ENCODE assay signal across 14 mouse cellular contexts in the genomic region with DNA sequence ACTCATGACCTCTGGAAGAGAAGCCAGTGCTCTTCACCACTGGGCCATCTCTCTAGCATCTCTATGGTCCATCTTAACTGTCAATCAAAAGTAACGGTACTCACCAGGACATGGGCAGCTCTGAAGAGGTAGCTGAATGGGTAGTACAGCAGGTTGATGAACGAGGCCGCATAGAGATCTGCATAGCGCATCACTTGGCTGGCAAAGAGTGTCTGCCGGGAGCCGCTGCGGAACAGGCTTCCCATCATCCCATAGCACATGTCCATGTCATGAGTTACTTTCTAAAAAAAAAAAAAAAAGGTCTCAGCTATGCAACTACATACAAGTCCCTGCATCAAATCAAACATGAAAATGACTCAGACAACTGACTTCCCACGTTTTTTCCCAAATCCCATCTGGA.
"Had no signal": no experiment of that assay in that cellular context is flagged by ENCODE, and none has a peak within 500 bp of the region (broad histone marks: within the 10 kb centered on the region; RNA-seq: fewer than 3 reads in every experiment).

No protein-coding gene starts in this region.

- H3K4me2 ChIP-seq: lung, embryonic 14.5 days; midbrain, embryonic 13.5 days; midbrain, embryonic 15.5 days; neural tube, embryonic 12.5 days; stomach, embryonic 15.5 days had no signal

- H3K27me3 ChIP-seq: midbrain, embryonic 13.5 days; midbrain, embryonic 15.5 days; neural tube, embryonic 12.5 days; stomach, embryonic 15.5 days had no signal

- H3K9me3 ChIP-seq: midbrain, embryonic 10.5 days; midbrain, embryonic 13.5 days; midbrain, embryonic 15.5 days; neural tube, embryonic 12.5 days; stomach, embryonic 15.5 days had no signal

- ATAC-seq: midbrain, embryonic 13.5 days; midbrain, embryonic 15.5 days had no signal

- H3K4me3 ChIP-seq: midbrain, embryonic 10.5 days; midbrain, embryonic 13.5 days; midbrain, embryonic 15.5 days; neural tube, embryonic 12.5 days; stomach, embryonic 15.5 days had no signal

- H3K27ac ChIP-seq: liver, embryonic 14.5 days; midbrain, embryonic 10.5 days; midbrain, embryonic 13.5 days; midbrain, embryonic 15.5 days; neural tube, embryonic 12.5 days; stomach, embryonic 15.5 days had no signal

- H3K4me1 ChIP-seq: midbrain, embryonic 10.5 days; midbrain, embryonic 13.5 days; midbrain, embryonic 15.5 days; neural tube, embryonic 12.5 days; stomach, embryonic 15.5 days had no signal

- DNase-seq: lung, adult 18-20 months; lung, embryonic 14.5 days; lung, postnatal 10 days; lung, postnatal 4 days; right cerebral cortex, postnatal 14 days; thymus, adult 18-20 months; thymus, postnatal 14 days; thymus, postnatal 36 days had no signal

- H3K9ac ChIP-seq: liver, embryonic 14.5 days; lung, embryonic 14.5 days; midbrain, embryonic 13.5 days; midbrain, embryonic 15.5 days; neural tube, embryonic 12.5 days; stomach, embryonic 15.5 days had no signal
